Mouse (Mus musculus) limb, embryonic 15.5 days (tissue): ENCODE data around the gene Gatad1. TPM values are rescaled to one million over a fixed set of nuclear protein-coding genes. Genes with fewer than 3 reads are reported as not detected.

Experiments used
- ATAC-seq: fragments of 200-750 bp; cut with Nextera tagmentation; 2 replicates; pipeline ENCODE4 v1.8.0; 2017; ENCODE audit warnings: low read depth, moderate TSS enrichment; ENCODE audit not compliant: insufficient number of reproducible peaks, low FRiP score, low TSS enrichment
- H3K27ac ChIP-seq: fragments of 300-500 bp; sonication (generic); 2 replicates; pipeline ENCODE4 v1.5.1; 2015; ENCODE audit warnings: moderate library complexity, mild to moderate bottlenecking, inconsistent platforms
- H3K27me3 ChIP-seq: fragments of 300-500 bp; sonication (generic); 2 replicates; pipeline ENCODE4 v1.6.1; 2015; ENCODE audit warnings: inconsistent platforms
- H3K36me3 ChIP-seq: fragments of 300-500 bp; sonication (generic); 2 replicates; pipeline ENCODE4 v1.6.1; 2015; ENCODE audit warnings: inconsistent platforms
- H3K4me1 ChIP-seq: fragments of 300-500 bp; sonication (generic); 2 replicates; pipeline ENCODE4 v1.6.1; 2015; ENCODE audit warnings: inconsistent platforms
- H3K4me2 ChIP-seq: fragments of 300-500 bp; sonication (generic); 2 replicates; pipeline ENCODE4 v1.6.1; 2015; ENCODE audit warnings: mild to moderate bottlenecking, inconsistent platforms
- H3K4me3 ChIP-seq: fragments of 300-500 bp; sonication (generic); 2 replicates; pipeline ENCODE4 v1.5.1; 2015; ENCODE audit warnings: mild to moderate bottlenecking, inconsistent platforms
- H3K9ac ChIP-seq: fragments of 300-500 bp; sonication (generic); 2 replicates; pipeline ENCODE4 v1.6.1; 2015; ENCODE audit warnings: inconsistent platforms
- H3K9me3 ChIP-seq: fragments of 300-500 bp; sonication (generic); 2 replicates; pipeline ENCODE4 v1.6.1; 2016; ENCODE audit warnings: inconsistent platforms
- WGBS: fragments of 180-500 bp; shearing (Covaris S2); methylation state at CpG from one replicate; pipeline ENCODE4 v1.1.7; 2015; 5-methylcytosine and 5-hydroxymethylcytosine counted together
- microRNA-seq: library from miRNA; unstranded; fragments of <30 nt; microRNA quantifications from one replicate; pipeline ENCODE4, GENCODE M21; 2016
- polyA plus RNA-seq: library from polyadenylated mRNA; unstranded; fragments of >200 nt; fragmentation: Nextera tagmentation; extraction: Ambion mirVana; gene quantifications from 2 replicates; pipeline ENCODE4 v1.2.1, GENCODE M21; 2015

The Gatad1 gene
- polyA plus RNA-seq, 1 experiment from 2014 or later = 49.3 TPM

- peak within 1 kb of the TSS; percentile 79 for H3K4me2 ChIP-seq
- no peaks in the 10 kb centered on the region for H3K27me3 ChIP-seq
- H3K4me1 ChIP-seq = peaks cover 15% of the 10 kb centered on the region
- H3K9me3 ChIP-seq = no peaks in the 10 kb centered on the region
- H3K4me3 ChIP-seq = peak within 1 kb of the TSS; percentile 84
- peak; percentile 74; the same call in 1 of the 2 replicates for ATAC-seq
- peak within 1 kb of the TSS; percentile 78 for H3K27ac ChIP-seq
- H3K36me3 ChIP-seq = peaks cover 7% of the 10 kb centered on the region
- under 1% methylated on average over 31 of the region's 31 CpGs for WGBS
- H3K9ac ChIP-seq = peak within 1 kb of the TSS; percentile 57
Observed at GRCm38 (mm10) chr5:3596399-3596766, 60.6 kb downstream of the Gatad1 start, which contains the start of gene Rbm48. TSS of gene Rbm48 (minus strand) at chr5:3596585.

GRCm38 (mm10) chr5:3595693-3596398, 61.1 kb downstream of the Gatad1 start, which contains the start of gene Pex1:
TSS of gene Pex1 (plus strand) at chr5:3596066.
- peak; percentile 99 for ATAC-seq
- H3K4me1 ChIP-seq = peaks cover 15% of the 10 kb centered on the region

More at GRCm38 (mm10) chr5:3595693-3596398, 61.1 kb downstream of the Gatad1 start, which contains the start of gene Pex1:
- Histone ChIP-seq H3K4me2 (peak within 1 kb of the TSS; percentile 79), H3K27me3 (no peaks in the 10 kb centered on the region), H3K9me3 (no peaks in the 10 kb centered on the region), H3K27ac (peak within 1 kb of the TSS; percentile 78), H3K9ac (peak within 1 kb of the TSS; percentile 57), H3K36me3 (peaks cover 12% of the 10 kb centered on the region), H3K4me3 (peak within 1 kb of the TSS; percentile 84)
- under 1% methylated on average over 50 of the region's 50 CpGs for WGBS

Small RNA genes within 50 kb of the gene (microRNA-seq; reads per million reads assigned to microRNA genes)
- gene Gm22926 (not detected), gene Gm26238 (not detected)

Other genes starting within 250 kb of the Gatad1 start
- 23.3 and 26.4 TPM in 2 replicates for gene Fam133b, start 113.4 kb downstream of the Gatad1 start, polyA plus RNA-seq
- 2.5 and 2.9 TPM in 2 replicates for gene 1700109H08Rik, start 85.6 kb downstream of the Gatad1 start, polyA plus RNA-seq
- gene Pex1, start 61.1 kb downstream of the Gatad1 start, polyA plus RNA-seq = 15.0 and 15.2 TPM in 2 replicates
- gene Rbm48, start 60.6 kb downstream of the Gatad1 start, polyA plus RNA-seq = 13.6 and 15.4 TPM in 2 replicates
- gene Tmbim7, start 6.0 kb downstream of the Gatad1 start, polyA plus RNA-seq = not detected in 2 replicates
- 8.7 and 10.1 TPM in 2 replicates for gene Ankib1, start 145.7 kb upstream of the Gatad1 start, polyA plus RNA-seq
- 42.2 and 43.0 TPM in 2 replicates for gene Krit1, start 146.0 kb upstream of the Gatad1 start, polyA plus RNA-seq
- gene Lrrd1, start 188.0 kb upstream of the Gatad1 start, polyA plus RNA-seq = 0.06 TPM in 1 of 2 replicates, not detected in the other
- 6.8 and 8.0 TPM in 2 replicates for gene Mterf1a, start 236.7 kb upstream of the Gatad1 start, polyA plus RNA-seq